Mouse (Mus musculus): ENCODE results near the gene Ifi202b. TPM values are rescaled to one million over a fixed set of nuclear protein-coding genes. Genes with fewer than 3 reads are reported as not detected.
A peak's percentile ranks its signal among the peaks of the same experiment; 100 is the strongest.
"Not testable (repeated sequence)": the region's sequence is repeated elsewhere in the genome, so short reads cannot be mapped to it uniquely, and the experiment has no call there.

The Ifi202b gene
- total RNA-seq (2015; ENCODE audit: low replicate concordance) (not detected in 2 replicates), total RNA-seq (2017; ENCODE audit: low replicate concordance) (not detected in 2 replicates)

DNA sequence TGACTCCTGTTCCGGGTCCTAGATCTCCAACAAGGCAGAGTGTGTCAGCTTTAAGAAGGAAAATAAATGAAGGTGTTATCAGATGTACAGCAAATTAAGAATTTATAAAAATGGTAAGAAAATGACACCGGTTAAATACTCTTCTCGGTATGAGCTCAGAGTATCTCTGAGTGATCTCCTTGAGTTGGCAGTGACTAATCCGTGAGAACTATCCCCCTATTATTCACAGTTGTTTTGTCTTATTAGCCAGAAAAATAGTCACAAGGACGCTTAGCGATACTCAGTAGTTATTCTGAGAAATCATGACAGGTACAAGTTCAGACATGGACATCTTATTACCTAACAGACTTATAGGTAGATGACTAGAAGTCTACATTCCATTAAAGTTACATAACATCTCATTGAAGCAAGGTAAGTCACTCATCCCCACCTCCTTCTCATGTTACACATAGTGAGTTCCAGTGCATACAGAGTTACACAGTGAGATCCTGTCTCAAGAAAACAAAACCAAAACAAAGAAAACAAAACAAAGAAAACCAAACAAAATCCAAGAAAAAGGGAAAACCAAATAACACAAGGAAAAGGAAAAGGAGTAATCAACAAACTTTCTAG is at the start of gene Ifi202b:
Gene Ifi202b, minus strand, starts transcription at position 51 of the 612 bp plus-strand sequence.
- ATAC-seq (replicated peaks; ENCODE audit: low FRiP score, poor library complexity, severe bottlenecking), result not testable (repeated sequence)

DNA sequence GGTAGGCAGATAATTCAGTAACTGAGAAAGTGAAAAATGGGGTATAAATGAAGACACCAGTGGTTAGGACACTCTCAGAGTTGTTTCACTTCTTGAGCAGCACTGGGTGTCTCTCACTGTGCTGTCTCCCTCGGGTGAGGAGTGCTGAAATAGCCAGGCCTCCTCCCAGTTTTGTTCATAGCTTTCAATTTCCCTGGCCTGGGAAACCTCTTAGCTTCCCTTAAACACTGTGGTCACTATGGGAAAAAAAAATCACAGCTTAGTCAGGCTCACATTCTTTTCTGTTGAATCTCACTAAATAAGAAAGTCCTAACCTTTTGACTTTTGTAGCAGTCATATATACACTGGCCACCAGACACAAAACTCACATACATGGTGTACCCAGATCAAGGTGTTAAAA is 49.2 kb upstream of the Ifi202b start, which contains the start of gene Ifi205:
Gene Ifi205, minus strand, starts transcription at position 113 of the 400 bp plus-strand sequence.
- ATAC-seq (replicated peaks; ENCODE audit: low FRiP score, poor library complexity, severe bottlenecking), result no peak

DNA sequence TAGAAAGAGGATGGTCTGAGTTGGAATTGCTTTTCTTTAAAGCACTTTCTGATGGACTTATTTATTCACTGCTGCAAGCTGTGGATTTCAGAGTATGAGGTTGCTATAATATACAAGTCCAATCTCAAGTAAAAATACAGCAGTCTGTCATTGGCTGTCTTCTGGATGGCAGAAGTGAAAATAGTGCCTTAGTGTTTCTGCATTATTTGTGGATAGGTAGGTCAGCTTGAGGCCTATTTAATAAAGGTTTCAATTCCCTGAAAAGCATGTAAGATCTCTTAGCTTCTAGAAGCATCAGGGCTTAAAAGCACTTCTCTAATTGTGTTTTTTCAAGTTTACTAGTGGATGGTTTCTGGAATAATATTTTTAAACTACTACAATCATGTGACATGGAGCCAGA is 24.5 kb upstream of the Ifi202b start:
- ATAC-seq (replicated peaks; ENCODE audit: low FRiP score, poor library complexity, severe bottlenecking), result not testable (repeated sequence)

DNA sequence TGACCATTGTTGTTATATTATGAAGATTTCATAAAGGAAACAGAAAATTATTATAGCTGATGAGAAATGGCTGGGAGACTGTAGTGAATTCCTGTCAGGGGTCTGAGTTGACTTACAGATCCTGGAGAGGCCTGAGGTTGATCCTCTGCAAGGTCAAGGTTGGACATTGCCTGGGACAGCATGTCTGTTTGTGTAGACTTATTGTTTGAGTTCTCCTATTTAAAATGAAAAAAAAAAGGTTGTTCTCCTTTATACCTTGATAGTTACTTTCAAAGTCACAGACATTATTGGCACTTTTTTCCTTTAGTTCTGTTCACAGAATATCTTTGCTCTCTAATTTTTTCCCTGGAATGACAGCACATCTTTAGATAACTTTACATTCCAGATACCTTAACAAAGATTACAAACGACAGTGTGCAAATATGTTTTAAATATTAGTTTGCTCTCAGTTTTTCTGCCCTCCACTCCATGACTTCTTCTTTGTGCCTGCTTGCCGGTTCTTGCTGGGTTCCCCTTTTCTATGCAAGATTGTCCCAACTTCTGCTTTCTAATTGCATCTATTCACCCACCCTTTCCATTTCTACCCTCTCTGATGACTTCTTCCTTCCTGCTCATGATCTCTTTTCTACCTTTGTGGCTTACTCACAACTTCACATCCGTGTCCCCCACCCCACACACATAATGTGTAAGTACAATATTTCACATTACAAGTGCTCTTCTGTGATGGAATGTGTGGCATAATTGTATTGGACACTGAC is 22.0 kb upstream of the Ifi202b start:
- not testable (repeated sequence) for ATAC-seq (replicated peaks; ENCODE audit: low FRiP score, poor library complexity, severe bottlenecking)

DNA sequence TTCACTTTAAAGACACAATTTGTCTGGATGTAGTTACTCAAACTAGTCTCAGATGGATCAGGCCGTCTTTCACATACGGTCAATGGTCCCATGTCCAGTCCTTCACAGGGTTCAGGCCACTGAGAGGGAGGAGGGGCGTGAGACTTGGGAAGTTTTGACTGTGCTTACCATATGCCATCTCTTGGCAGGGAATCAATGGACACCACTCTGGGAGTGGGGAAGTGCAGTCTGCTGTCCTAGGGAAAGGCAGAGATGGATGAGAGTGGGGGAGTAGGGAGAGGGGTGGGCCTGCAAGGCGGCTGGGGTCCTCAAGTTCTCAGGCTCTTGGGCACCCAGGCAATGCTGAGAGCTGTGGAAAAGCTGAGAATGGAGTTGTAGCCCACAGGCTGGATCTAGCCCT is 12.5 kb upstream of the Ifi202b start:
- ATAC-seq (replicated peaks; ENCODE audit: low FRiP score, poor library complexity, severe bottlenecking), result no peak

DNA sequence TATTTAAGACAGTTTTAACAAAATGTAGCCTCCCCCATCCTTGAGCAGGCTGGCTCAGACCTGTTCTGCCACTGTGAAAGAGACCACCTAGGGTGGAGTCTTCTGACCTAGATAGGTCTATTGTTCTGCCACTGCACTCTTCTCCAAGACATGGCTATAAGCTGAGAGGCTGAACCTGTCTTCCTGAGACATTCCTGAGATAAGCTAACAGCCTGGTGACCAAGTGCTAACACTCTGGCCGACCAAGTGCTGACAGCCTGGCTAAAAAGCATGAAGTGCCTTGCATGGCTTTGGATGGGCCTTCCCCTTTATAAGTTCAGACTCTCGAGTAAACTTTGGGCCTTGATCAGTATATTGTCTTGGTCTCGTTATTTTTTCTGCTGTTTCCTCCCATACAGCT is 1.5 kb downstream of the Ifi202b start:
- ATAC-seq (replicated peaks; ENCODE audit: low FRiP score, poor library complexity, severe bottlenecking), result not testable (repeated sequence)

DNA sequence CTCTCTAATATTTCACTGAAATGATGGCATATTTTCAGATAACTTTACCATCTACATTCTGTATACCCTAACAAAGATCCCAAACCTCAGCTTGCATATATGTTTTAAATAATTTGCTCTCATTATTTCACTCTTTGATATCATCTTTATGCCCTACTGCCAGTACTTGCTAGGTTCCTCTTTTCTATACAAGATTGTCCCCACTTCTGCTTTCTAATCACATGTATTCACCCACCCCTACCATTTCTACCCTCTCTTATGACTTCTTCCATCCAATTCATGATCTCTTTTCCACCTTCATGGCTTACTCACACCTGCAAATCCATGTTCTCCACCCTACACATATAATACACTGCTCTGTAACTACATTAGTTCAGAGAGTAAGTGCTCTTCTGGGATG is 4.9 kb downstream of the Ifi202b start:
- no peak for ATAC-seq (replicated peaks; ENCODE audit: low FRiP score, poor library complexity, severe bottlenecking)

DNA sequence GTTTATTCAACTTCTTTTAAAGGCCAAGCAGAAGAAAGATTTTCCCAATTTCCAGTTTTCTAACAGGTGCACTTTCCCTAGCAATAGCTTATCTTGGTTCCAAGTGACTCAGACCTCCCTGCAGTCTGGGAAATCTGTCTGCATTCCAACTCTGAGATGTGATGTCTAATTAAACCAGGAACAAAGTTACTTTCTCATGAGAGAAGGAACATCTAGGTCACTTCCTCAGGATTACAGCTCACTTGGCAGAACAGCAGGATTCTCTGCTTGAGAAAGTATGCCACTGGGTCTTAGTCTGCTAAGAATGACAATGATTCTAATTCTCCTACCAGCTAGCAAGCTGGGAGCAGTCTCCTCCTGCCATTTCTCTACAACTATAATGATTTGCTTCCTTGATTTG is 9.4 kb downstream of the Ifi202b start:
- ATAC-seq (replicated peaks; ENCODE audit: low FRiP score, poor library complexity, severe bottlenecking), result no peak

DNA sequence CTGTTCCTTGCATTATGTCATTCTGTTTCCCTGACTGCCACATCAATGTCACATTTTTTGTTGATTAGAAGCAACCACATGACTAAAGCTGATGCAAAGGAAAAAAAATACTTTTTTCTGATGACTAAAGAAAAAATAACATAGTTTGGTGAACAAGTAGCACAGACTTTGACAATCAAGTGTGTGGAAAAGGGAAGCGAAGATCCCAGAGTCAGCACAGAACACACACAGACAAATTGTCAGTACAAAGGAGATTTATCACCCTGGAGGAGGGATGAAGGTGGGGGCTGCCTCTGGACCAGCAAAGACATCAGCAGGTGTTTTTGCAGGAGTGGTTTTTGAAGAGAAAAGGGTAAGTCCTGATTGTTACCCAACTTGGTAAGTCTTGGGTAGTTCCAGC is 21.1 kb downstream of the Ifi202b start:
- ATAC-seq (replicated peaks; ENCODE audit: low FRiP score, poor library complexity, severe bottlenecking), result not testable (repeated sequence)

DNA sequence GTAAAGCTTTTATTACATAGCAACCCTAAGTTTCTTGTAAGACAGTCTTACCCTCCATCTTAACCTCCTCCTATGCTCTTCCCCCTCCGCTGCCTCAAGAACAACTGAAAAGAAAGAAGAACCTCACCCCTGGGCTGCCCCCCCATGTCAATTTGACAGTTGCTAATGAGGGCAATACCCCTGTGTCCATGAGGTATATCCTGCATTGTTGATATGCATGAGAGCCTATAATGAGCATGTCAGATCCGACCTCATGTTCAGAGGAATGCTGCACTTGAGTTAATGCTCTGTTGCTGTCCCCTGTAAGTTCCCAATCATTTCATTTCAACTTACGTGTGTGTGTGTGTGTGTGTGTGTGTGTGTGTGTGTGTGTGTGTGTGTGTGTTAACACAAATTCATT is 22.5 kb downstream of the Ifi202b start:
- not testable (repeated sequence) for ATAC-seq (replicated peaks; ENCODE audit: low FRiP score, poor library complexity, severe bottlenecking)

DNA sequence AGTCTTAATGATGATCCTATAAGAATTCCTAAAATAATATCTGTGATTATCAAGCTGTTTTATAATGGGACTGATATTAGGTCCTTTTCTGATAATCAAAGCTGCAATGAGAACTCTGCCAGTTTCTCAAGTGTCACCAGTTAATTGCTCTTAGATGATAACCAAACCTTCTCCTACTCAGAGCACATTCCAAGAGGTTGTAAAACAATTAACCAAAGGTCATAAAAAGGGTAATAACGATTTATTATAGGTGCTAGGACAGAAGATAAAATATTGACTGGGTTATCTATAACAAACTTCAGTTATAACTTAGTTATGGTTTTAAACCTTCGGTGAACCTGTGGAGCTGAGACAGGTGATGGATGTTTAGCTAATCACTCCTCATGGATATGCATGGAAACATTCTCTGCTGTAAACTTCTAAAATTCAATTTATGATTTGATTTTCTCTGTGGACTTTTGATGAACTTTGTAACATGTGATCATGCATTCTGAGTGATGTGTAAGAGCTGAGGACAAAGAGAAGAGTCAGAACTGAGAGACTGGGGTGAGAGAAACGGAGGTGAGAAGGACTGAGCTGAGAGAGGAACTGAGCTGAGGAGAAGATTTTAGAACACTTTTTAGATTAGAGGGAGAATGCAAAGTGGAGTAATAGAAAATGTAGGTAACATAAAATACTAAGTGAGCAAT is 26.6 kb downstream of the Ifi202b start:
- not testable (repeated sequence) for ATAC-seq (replicated peaks; ENCODE audit: low FRiP score, poor library complexity, severe bottlenecking)

DNA sequence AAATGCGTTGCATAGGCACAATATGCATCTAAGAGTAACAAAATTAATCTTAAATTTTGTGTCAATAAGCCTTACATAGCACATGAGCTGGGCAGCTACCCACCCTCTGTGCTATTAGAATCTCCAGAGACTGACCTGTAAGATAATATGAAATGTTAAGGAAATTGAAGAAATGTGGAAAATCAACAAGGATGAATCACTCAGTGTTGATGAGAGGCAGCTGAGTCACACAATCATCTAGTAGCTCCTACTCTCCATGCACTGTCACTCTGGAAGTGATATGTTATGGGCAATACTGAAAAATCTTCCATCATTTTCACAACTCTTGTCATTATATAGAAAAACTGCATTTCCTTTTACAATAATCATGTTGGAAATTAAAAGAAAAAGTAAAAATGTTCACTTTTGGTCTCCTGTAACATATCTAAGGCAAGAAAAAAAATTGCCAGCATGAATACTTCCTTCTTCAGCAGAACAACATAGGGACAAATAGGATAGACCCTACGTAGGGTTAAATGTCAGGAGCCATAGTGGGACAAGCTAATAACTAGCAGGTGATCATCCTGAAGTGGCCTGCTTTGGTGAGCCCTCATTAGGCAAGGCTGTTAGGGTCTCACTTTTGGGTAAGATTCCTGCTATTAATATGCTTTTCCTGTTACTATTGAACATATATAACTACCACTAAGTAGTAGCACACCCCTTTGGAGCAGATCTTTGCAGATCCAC is 27.3 kb downstream of the Ifi202b start:
- no peak for ATAC-seq (replicated peaks; ENCODE audit: low FRiP score, poor library complexity, severe bottlenecking)

DNA sequence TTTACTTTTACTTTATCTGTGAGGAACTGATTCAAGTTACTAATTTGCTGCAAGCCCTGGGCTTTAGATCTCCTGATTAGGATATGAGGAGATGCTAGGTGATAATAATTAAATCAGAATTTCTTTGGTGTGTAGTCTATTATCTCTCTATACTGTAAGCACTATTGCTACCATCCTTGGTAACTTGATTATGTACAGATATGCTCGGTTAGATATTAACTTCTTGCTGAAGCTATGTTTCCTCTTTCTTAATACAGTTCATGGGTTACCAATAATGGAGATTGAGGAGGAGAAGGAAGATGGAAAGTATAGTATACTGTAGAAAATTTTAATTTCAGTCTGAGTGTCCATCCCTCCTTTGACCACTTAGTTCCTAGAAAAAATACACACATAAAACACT is 29.0 kb downstream of the Ifi202b start:
- no peak for ATAC-seq (replicated peaks; ENCODE audit: low FRiP score, poor library complexity, severe bottlenecking)

DNA sequence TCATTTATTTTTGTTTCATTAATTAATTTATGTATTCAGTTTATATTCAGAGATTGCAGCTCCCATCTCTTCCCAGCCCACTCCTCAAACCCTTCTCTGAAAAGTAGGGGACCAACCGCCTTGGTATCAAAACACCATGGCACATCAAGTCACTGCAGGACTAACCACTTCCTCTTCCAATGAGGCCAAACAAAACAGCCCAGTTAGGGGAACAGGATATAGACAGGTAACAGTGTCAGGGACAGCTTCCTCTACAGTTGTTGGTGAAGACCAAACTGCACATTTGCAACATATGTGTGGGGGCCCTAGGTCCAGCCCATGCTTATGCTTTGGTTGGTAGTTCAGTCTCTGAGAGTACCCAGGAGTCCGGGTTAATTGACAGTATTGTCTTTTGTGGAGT is 33.5 kb downstream of the Ifi202b start:
- ATAC-seq (replicated peaks; ENCODE audit: low FRiP score, poor library complexity, severe bottlenecking), result not testable (repeated sequence)

DNA sequence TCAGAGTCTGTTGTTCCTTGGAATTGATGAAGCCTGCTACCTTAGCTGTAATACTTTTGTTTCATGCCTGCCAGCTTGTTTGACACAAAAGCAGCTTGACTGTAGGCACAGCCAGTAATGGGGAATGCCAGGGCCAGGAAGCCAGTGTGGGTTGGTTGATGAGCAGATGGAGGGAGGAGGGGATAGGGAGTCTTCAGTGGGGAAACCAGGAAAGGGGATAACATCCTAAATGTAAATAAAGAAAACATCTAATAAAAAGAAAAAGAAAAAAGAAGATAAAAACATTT is 39.8 kb downstream of the Ifi202b start:
- ATAC-seq (replicated peaks; ENCODE audit: low FRiP score, poor library complexity, severe bottlenecking), result not testable (repeated sequence)

DNA sequence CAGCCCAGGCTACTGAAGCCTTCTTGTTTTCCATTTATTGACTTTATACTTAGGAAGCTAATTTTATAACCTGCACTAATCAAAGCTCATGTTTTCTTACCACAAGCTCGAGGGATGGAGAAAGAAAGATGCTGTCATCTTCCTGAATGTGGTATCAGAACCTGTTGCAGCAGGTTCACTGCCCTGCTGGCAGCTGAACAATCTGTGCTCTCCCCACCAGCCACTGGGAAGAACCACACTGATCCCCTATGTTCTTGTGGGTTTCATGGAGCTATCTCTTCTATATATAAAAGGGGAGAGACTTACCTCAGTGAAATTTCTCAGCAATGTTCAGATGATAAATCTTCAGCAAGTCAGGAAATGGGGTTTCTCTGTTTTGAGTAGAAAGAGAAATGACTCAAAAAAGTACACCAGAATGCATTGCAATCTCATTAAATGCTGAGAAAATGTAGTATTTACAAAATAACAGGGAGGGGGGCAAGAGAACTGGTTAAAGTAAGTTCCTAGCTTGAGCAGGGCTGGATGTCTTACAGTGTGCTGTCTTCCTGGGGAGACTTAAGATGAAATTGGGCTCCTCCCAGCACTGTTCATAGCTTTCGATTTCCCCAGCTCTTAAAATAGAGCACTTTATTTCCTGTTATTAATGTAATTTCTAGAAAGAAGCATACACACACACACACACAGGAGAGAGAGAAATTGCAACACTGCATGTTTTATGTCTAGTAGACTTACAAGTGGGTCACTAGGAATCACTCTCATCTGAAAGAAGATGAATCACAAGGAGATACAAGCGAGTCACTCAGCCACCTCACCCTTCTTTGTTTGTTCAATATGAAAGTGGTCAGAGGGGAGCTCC is 40.4 kb downstream of the Ifi202b start, which contains the start of the genes Mndal and Ifi203:
Gene Mndal, minus strand, starts transcription at position 568 of the 856 bp plus-strand sequence.
Gene Ifi203, minus strand, starts transcription at position 749 of the 856 bp plus-strand sequence.
- not testable (repeated sequence) for ATAC-seq (replicated peaks; ENCODE audit: low FRiP score, poor library complexity, severe bottlenecking)

DNA sequence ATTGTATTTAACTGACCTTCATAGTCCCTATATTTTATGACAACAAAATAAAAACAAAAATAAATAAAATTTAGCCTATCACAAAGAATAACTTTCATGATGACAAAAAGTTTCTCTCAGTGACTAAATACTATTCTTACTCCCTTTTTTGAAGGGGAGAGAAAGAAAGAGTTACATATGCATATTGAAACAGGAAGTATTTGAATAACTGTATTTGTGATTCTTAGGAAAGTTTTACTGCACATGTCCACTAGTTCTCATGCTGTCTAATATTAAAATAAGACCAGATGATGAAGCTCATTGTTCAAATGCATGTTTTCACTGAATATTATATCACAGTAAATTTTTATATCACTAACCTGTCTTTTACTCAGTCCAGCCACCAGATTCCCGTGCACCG is 41.0 kb downstream of the Ifi202b start:
- ATAC-seq (replicated peaks; ENCODE audit: low FRiP score, poor library complexity, severe bottlenecking), result not testable (repeated sequence)

DNA sequence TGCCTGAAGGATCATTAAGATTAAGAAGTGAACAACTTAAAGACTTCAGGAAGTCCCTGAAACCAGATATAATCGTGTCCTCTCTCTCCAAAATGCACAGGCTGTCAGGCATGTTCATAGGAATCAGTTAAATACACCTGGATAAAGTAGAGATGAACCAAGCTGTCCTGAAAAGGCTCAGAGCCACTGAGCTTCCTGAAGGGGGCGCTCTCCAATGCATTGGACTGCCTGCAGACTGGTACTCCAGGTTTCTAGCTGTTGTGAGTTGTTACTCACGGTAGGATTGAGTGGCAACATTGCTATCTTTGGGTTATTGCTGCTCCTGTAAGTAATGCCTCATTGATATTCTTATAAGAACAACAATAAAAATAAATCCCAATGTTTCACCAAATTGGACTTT is 63.3 kb downstream of the Ifi202b start:
- 0 out of 2 replicates have a peak, but pooled peaks have one; percentile 46 for ATAC-seq (replicated peaks; ENCODE audit: low FRiP score, poor library complexity, severe bottlenecking)

DNA sequence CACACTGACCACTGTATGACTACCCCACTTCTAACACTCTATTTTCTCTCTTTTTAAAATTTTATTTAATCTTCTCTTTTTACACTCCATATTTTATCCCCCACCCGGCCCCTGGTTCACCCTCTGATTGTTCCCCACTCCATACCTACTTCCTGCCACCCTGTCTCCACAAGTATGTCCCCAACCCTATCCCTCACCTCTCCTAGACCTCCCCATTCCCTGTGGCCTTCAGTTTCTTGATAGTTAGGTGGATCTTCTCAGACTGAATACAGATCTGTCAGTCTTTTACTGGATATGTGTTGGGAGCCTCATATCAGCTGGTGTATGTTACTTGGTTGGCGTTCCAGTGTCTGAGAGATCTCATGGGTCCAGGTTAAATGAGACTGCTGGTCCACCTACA is 68.0 kb downstream of the Ifi202b start:
- no peak for ATAC-seq (replicated peaks; ENCODE audit: low FRiP score, poor library complexity, severe bottlenecking)
